24 mouse cellular contexts compared by ENCODE assay signal in genomic region chr4:69548104-69548503, GRCm38 (mm10).
"Had no signal": no experiment of that assay in that cellular context is flagged by ENCODE, and none has a peak within 500 bp of the region (broad histone marks: within the 10 kb centered on the region; RNA-seq: fewer than 3 reads in every experiment).

No protein-coding gene starts in this region.

- H3K9ac ChIP-seq: forebrain, postnatal 0 days; heart, embryonic 13.5 days; heart, embryonic 15.5 days; hindbrain, embryonic 13.5 days; hindbrain, embryonic 15.5 days; limb, embryonic 13.5 days; limb, embryonic 15.5 days; liver, embryonic 12.5 days; liver, embryonic 14.5 days had no signal

- DNase-seq: forebrain, postnatal 0 days; gastrocnemius, postnatal 14 days; gastrocnemius, postnatal 36 days; heart, adult 11 months; heart, adult 2 months; heart, postnatal 14 days; heart, postnatal 36 days; kidney, adult 11 months; kidney, adult 8-10 months; kidney, postnatal 14 days; layer of hippocampus, adult 9-11 months; layer of hippocampus, postnatal 36 days; left cerebral cortex, postnatal 4 days had no signal

- H3K9me3 ChIP-seq: heart, embryonic 13.5 days; heart, embryonic 15.5 days; hindbrain, embryonic 13.5 days; hindbrain, embryonic 15.5 days; limb, embryonic 13.5 days; limb, embryonic 15.5 days; liver, embryonic 12.5 days had no signal

- H3K27ac ChIP-seq: heart, adult 2 months; heart, embryonic 13.5 days; heart, embryonic 15.5 days; hindbrain, embryonic 13.5 days; hindbrain, embryonic 15.5 days; hindbrain, postnatal 0 days; limb, embryonic 13.5 days; limb, embryonic 15.5 days; liver, embryonic 12.5 days; liver, embryonic 14.5 days had no signal

- H3K4me1 ChIP-seq: heart, embryonic 13.5 days; heart, embryonic 15.5 days; hindbrain, embryonic 13.5 days; hindbrain, embryonic 15.5 days; limb, embryonic 13.5 days; limb, embryonic 15.5 days; liver, embryonic 12.5 days had no signal

- H3K27me3 ChIP-seq: heart, embryonic 13.5 days; heart, embryonic 15.5 days; hindbrain, embryonic 13.5 days; hindbrain, embryonic 15.5 days; limb, embryonic 13.5 days; limb, embryonic 15.5 days; liver, embryonic 12.5 days had no signal

- ATAC-seq: forebrain, postnatal 0 days; hindbrain, postnatal 0 days; intestine, embryonic 16.5 days; liver, embryonic 12.5 days had no signal

- H3K36me3 ChIP-seq: heart, embryonic 13.5 days; heart, embryonic 15.5 days; hindbrain, embryonic 13.5 days; hindbrain, embryonic 15.5 days; limb, embryonic 13.5 days; limb, embryonic 15.5 days; liver, embryonic 12.5 days had no signal

- H3K4me2 ChIP-seq: heart, embryonic 11.5 days; heart, embryonic 13.5 days; heart, embryonic 15.5 days; hindbrain, embryonic 13.5 days; hindbrain, embryonic 15.5 days; limb, embryonic 13.5 days; limb, embryonic 15.5 days; liver, embryonic 12.5 days had no signal

- H3K4me3 ChIP-seq: heart, adult 2 months; heart, embryonic 13.5 days; heart, embryonic 15.5 days; hindbrain, embryonic 13.5 days; hindbrain, embryonic 15.5 days; limb, embryonic 13.5 days; limb, embryonic 15.5 days; liver, embryonic 12.5 days had no signal
